Comparison of ENCODE assay signal across 13 mouse cellular contexts in genomic region chr5:96681085-96681484, GRCm38 (mm10).
"Had no signal": no experiment of that assay in that cellular context is flagged by ENCODE, and none has a peak within 500 bp of the region (broad histone marks: within the 10 kb centered on the region; RNA-seq: fewer than 3 reads in every experiment).

No protein-coding gene starts in this region.

- H3K9me3 ChIP-seq: liver, embryonic 13.5 days; midbrain, embryonic 12.5 days; midbrain, embryonic 15.5 days had no signal

- H3K36me3 ChIP-seq: liver, embryonic 13.5 days; midbrain, embryonic 12.5 days; midbrain, embryonic 15.5 days had no signal

- ATAC-seq: intestine, embryonic 16.5 days; lung, postnatal 0 days; midbrain, embryonic 15.5 days had no signal

- H3K4me1 ChIP-seq: liver, embryonic 13.5 days; midbrain, embryonic 12.5 days; midbrain, embryonic 15.5 days had no signal

- H3K27me3 ChIP-seq: liver, embryonic 13.5 days; midbrain, embryonic 12.5 days; midbrain, embryonic 15.5 days had no signal

- H3K4me2 ChIP-seq: liver, embryonic 13.5 days; lung, embryonic 14.5 days; midbrain, embryonic 12.5 days; midbrain, embryonic 15.5 days had no signal

- H3K4me3 ChIP-seq: liver, embryonic 13.5 days; midbrain, embryonic 12.5 days; midbrain, embryonic 15.5 days had no signal

- DNase-seq: kidney, adult 18-20 months; kidney, adult 9 months; kidney, postnatal 14 days; kidney, postnatal 4 days; left cerebral cortex, postnatal 4 days; liver, embryonic 13.5 days; lung, embryonic 14.5 days; thymus, postnatal 36 days had no signal

- H3K27ac ChIP-seq: liver, embryonic 13.5 days; macrophage; midbrain, embryonic 12.5 days; midbrain, embryonic 15.5 days had no signal

- H3K9ac ChIP-seq: liver, embryonic 13.5 days; lung, embryonic 14.5 days; midbrain, embryonic 12.5 days; midbrain, embryonic 15.5 days had no signal
